Mouse (Mus musculus): ENCODE measurements around the gene Kidins220. TPM values are rescaled to one million over a fixed set of nuclear protein-coding genes. Genes with fewer than 3 reads are reported as not detected.

Kidins220 gene
- polyA plus RNA-seq, 1 experiment from 2014 or later: 197 TPM

GRCm38 (mm10) chr12:25096640-25097051, 121.9 kb downstream of the Kidins220 start:
- peak overlapping the region; percentile 60; the same call in 1 of the 2 replicates for H3K9ac ChIP-seq (replicated peaks; ENCODE audit: low read depth, low read length)
- H3K27me3 ChIP-seq (ENCODE audit: control insufficient read depth, insufficient read depth, low read length): no peaks in the 10 kb centered on the region
- peaks cover 46% of the 10 kb centered on the region for H3K4me1 ChIP-seq (ENCODE audit: control insufficient read depth, insufficient read depth, low read length)
- WGBS: under 1% methylated on average over 15 of the region's 15 CpGs
- peak overlapping the region; percentile 71 for H3K4me3 ChIP-seq (ENCODE audit: low read depth, low read length)
- peak overlapping the region; percentile 91 for H3K4me2 ChIP-seq (ENCODE audit: low read depth, low read length)
- H3K36me3 ChIP-seq (ENCODE audit: control insufficient read depth, insufficient read depth, low read length): no peaks in the 10 kb centered on the region
- ATAC-seq (ENCODE audit: low read depth): no peak
- peak overlapping the region; percentile 94 for H3K27ac ChIP-seq (ENCODE audit: low read depth, low read length)
- no peaks in the 10 kb centered on the region for H3K9me3 ChIP-seq (ENCODE audit: control insufficient read depth, low read length)

GRCm38 (mm10) chr12:25097052-25097209, 122.2 kb downstream of the Kidins220 start, which contains the start of gene Id2:
Gene Id2 (minus strand): TSS chr12:25097140.
- peak within 1 kb of the TSS; percentile 71 for H3K4me3 ChIP-seq (ENCODE audit: low read depth, low read length)
- H3K36me3 ChIP-seq (ENCODE audit: control insufficient read depth, insufficient read depth, low read length): no peaks in the 10 kb centered on the region
- peak within 1 kb of the TSS; percentile 94 for H3K27ac ChIP-seq (ENCODE audit: low read depth, low read length)
- no peaks in the 10 kb centered on the region for H3K27me3 ChIP-seq (ENCODE audit: control insufficient read depth, insufficient read depth, low read length)
- no peaks in the 10 kb centered on the region for H3K9me3 ChIP-seq (ENCODE audit: control insufficient read depth, low read length)
- peak within 1 kb of the TSS; percentile 91 for H3K4me2 ChIP-seq (ENCODE audit: low read depth, low read length)
- no peak for ATAC-seq (ENCODE audit: low read depth)
- 0% methylated on average over 1 of the region's 1 CpGs for WGBS
- peak within 1 kb of the TSS; percentile 67 for H3K9ac ChIP-seq (replicated peaks; ENCODE audit: low read depth, low read length)
- H3K4me1 ChIP-seq (ENCODE audit: control insufficient read depth, insufficient read depth, low read length): peaks cover 46% of the 10 kb centered on the region

- no peaks in the 10 kb centered on the region for H3K9me3 ChIP-seq (ENCODE audit: control insufficient read depth, low read length)
- peak overlapping the region; percentile 91 for H3K4me2 ChIP-seq (ENCODE audit: low read depth, low read length)
- peak overlapping the region; percentile 67; the same call in 1 of the 2 replicates for H3K9ac ChIP-seq (replicated peaks; ENCODE audit: low read depth, low read length)
- H3K36me3 ChIP-seq (ENCODE audit: control insufficient read depth, insufficient read depth, low read length): no peaks in the 10 kb centered on the region
- peaks cover 41% of the 10 kb centered on the region for H3K4me1 ChIP-seq (ENCODE audit: control insufficient read depth, insufficient read depth, low read length)
- peak overlapping the region; percentile 71; the same call in 1 of the 2 replicates for H3K4me3 ChIP-seq (ENCODE audit: low read depth, low read length)
- WGBS: 2% methylated on average over 28 of the region's 28 CpGs
- peak overlapping the region; percentile 94 for H3K27ac ChIP-seq (ENCODE audit: low read depth, low read length)
- H3K27me3 ChIP-seq (ENCODE audit: control insufficient read depth, insufficient read depth, low read length): no peaks in the 10 kb centered on the region
- no peak for ATAC-seq (ENCODE audit: low read depth)
Observed at GRCm38 (mm10) chr12:25097210-25098160, 122.8 kb downstream of the Kidins220 start.

GRCm38 (mm10) chr12:25098161-25098550, 123.4 kb downstream of the Kidins220 start:
- H3K36me3 ChIP-seq (ENCODE audit: control insufficient read depth, insufficient read depth, low read length): no peaks in the 10 kb centered on the region
- no peak for ATAC-seq (ENCODE audit: low read depth)
- 0% methylated on average over 10 of the region's 10 CpGs for WGBS
- peaks cover 35% of the 10 kb centered on the region for H3K4me1 ChIP-seq (ENCODE audit: control insufficient read depth, insufficient read depth, low read length)
- H3K4me2 ChIP-seq (ENCODE audit: low read depth, low read length): peak overlapping the region; percentile 91
- H3K9ac ChIP-seq (replicated peaks; ENCODE audit: low read depth, low read length): peak overlapping the region; percentile 67
- no peaks in the 10 kb centered on the region for H3K9me3 ChIP-seq (ENCODE audit: control insufficient read depth, low read length)
- no peaks in the 10 kb centered on the region for H3K27me3 ChIP-seq (ENCODE audit: control insufficient read depth, insufficient read depth, low read length)
- peak overlapping the region; percentile 47 for H3K4me3 ChIP-seq (ENCODE audit: low read depth, low read length)
- peak overlapping the region; percentile 94 for H3K27ac ChIP-seq (ENCODE audit: low read depth, low read length)

- peaks cover 31% of the 10 kb centered on the region for H3K4me1 ChIP-seq (ENCODE audit: control insufficient read depth, insufficient read depth, low read length)
- under 1% methylated on average over 61 of the region's 61 CpGs for WGBS
- H3K27me3 ChIP-seq (ENCODE audit: control insufficient read depth, insufficient read depth, low read length): no peaks in the 10 kb centered on the region
Observed at GRCm38 (mm10) chr12:25098561-25099312, 124.0 kb downstream of the Kidins220 start.

GRCm38 (mm10) chr12:25099313-25099562, 124.5 kb downstream of the Kidins220 start:
- Histone ChIP-seq H3K4me3 (ENCODE audit: low read depth, low read length) (peak overlapping the region; percentile 47), H3K36me3 (ENCODE audit: control insufficient read depth, insufficient read depth, low read length) (no peaks in the 10 kb centered on the region), H3K4me2 (ENCODE audit: low read depth, low read length) (peak overlapping the region; percentile 91), H3K27ac (ENCODE audit: low read depth, low read length) (peak overlapping the region; percentile 94), H3K27me3 (ENCODE audit: control insufficient read depth, insufficient read depth, low read length) (no peaks in the 10 kb centered on the region), H3K4me1 (ENCODE audit: control insufficient read depth, insufficient read depth, low read length) (peaks cover 31% of the 10 kb centered on the region), H3K9ac (replicated peaks; ENCODE audit: low read depth, low read length) (peak overlapping the region; percentile 67), H3K9me3 (ENCODE audit: control insufficient read depth, low read length) (no peaks in the 10 kb centered on the region)
- peak; percentile 21; the same call in 1 of the 2 replicates for ATAC-seq (ENCODE audit: low read depth)
- under 1% methylated on average over 9 of the region's 9 CpGs for WGBS

More at GRCm38 (mm10) chr12:25098561-25099312, 124.0 kb downstream of the Kidins220 start:
- Histone ChIP-seq H3K9me3 (ENCODE audit: control insufficient read depth, low read length) (no peaks in the 10 kb centered on the region), H3K4me2 (ENCODE audit: low read depth, low read length) (peak overlapping the region; percentile 91), H3K4me3 (ENCODE audit: low read depth, low read length) (peak overlapping the region; percentile 47), H3K9ac (replicated peaks; ENCODE audit: low read depth, low read length) (peak overlapping the region; percentile 67), H3K27ac (ENCODE audit: low read depth, low read length) (peak overlapping the region; percentile 94), H3K36me3 (ENCODE audit: control insufficient read depth, insufficient read depth, low read length) (no peaks in the 10 kb centered on the region)
- peak; percentile 80 for ATAC-seq (ENCODE audit: low read depth)

- Histone ChIP-seq H3K4me2 (ENCODE audit: low read depth, low read length) (peak overlapping the region; percentile 91), H3K27ac (ENCODE audit: low read depth, low read length) (peak overlapping the region; percentile 94)
- WGBS: under 1% methylated on average over 38 of the region's 38 CpGs
Observed at GRCm38 (mm10) chr12:25099563-25100408, 125.1 kb downstream of the Kidins220 start.

GRCm38 (mm10) chr12:25100411-25101217, 125.9 kb downstream of the Kidins220 start:
- under 1% methylated on average over 57 of the region's 59 CpGs for WGBS
- Histone ChIP-seq H3K27ac (ENCODE audit: low read depth, low read length) (peak overlapping the region; percentile 94), H3K4me3 (ENCODE audit: low read depth, low read length) (peak overlapping the region; percentile 47), H3K4me1 (ENCODE audit: control insufficient read depth, insufficient read depth, low read length) (peaks cover 31% of the 10 kb centered on the region), H3K4me2 (ENCODE audit: low read depth, low read length) (peak overlapping the region; percentile 91), H3K9me3 (ENCODE audit: control insufficient read depth, low read length) (no peaks in the 10 kb centered on the region), H3K9ac (replicated peaks; ENCODE audit: low read depth, low read length) (peak overlapping the region; percentile 55), H3K27me3 (ENCODE audit: control insufficient read depth, insufficient read depth, low read length) (no peaks in the 10 kb centered on the region), H3K36me3 (ENCODE audit: control insufficient read depth, insufficient read depth, low read length) (no peaks in the 10 kb centered on the region)
- no peak for ATAC-seq (ENCODE audit: low read depth)

More at GRCm38 (mm10) chr12:25099563-25100408, 125.1 kb downstream of the Kidins220 start:
- no peaks in the 10 kb centered on the region for H3K27me3 ChIP-seq (ENCODE audit: control insufficient read depth, insufficient read depth, low read length)
- H3K9ac ChIP-seq (replicated peaks; ENCODE audit: low read depth, low read length): peak overlapping the region; percentile 67
- H3K4me3 ChIP-seq (ENCODE audit: low read depth, low read length): peak overlapping the region; percentile 47
- peaks cover 31% of the 10 kb centered on the region for H3K4me1 ChIP-seq (ENCODE audit: control insufficient read depth, insufficient read depth, low read length)
- no peaks in the 10 kb centered on the region for H3K9me3 ChIP-seq (ENCODE audit: control insufficient read depth, low read length)
- no peaks in the 10 kb centered on the region for H3K36me3 ChIP-seq (ENCODE audit: control insufficient read depth, insufficient read depth, low read length)
- no peak for ATAC-seq (ENCODE audit: low read depth)

Data from neural tube, embryonic 14.5 days (tissue).